Mouse (Mus musculus): ENCODE measurements at regions not wholly inside any gene's neighbourhood (a gene's known extent, or its start where the extent isn't known, plus 50 kb on each side); places are given as distances from the start of the nearest gene placed in this dataset.

DNA sequence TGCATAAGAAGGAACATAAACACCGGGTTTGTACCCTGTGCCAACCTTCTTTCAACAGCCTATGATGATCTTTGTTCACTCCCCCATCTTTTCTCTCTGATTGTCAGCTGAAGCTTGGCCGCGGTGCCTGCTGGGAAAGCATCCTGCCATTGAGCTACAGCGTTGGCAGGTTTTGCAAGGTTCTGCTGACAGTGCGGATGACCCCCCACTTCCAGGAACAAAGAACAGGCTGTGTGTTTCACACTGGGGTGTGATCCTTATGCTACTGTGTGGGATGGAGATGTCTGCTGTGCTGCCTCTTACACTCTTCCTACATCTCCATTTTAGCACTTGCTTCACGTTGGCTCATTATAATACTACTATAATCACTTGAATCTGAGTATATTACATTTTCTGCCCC lies 395.0 kb upstream of the Adgrl2 start:
- H3K4me1 ChIP-seq (ENCODE audit: control insufficient read depth in 1 of 2, insufficient read depth in 2 of 2) = peaks cover 7 to 37% of the 10 kb centered on the region in 2 experiments
- no peak overlapping the region for H3K4me2 ChIP-seq (ENCODE audit: insufficient read depth, low read depth, poor library complexity, severe bottlenecking)
- dilution Hi-C loops (cut with MboI; ENCODE audit: extremely low pct_ligation_motif_present, extremely low pct_unique_long_range_greater_than_20kb, low sequenced_read_pairs) (no loop called here), in situ Hi-C loops (cut with MboI; ENCODE audit: low pct_ligation_motif_present, low pct_unique_long_range_greater_than_20kb, low sequenced_read_pairs) (loop anchor here (5.0 kb wide), 1 partner anchor 58 kb away; no protein-coding TSS in a partner anchor)
- H3K27ac ChIP-seq (ENCODE audit: insufficient read depth, low read depth) = no peak overlapping the region
- TF ChIP-seq POLR2A (IDR thresholded peaks at IDR 0.05; ENCODE audit: low read depth, low read length) (no peak), CHD1 (IDR thresholded peaks at IDR 0.05; ENCODE audit: low read depth, low read length) (no peak), MAX (IDR thresholded peaks at IDR 0.05; ENCODE audit: low read length) (no peak), SMC3 (IDR thresholded peaks at IDR 0.05; ENCODE audit: low read depth, low read length) (no peak), ZKSCAN1 (IDR thresholded peaks at IDR 0.05; ENCODE audit: borderline replicate concordance, low read depth, low read length) (no peak), ZC3H11A (IDR thresholded peaks at IDR 0.05; ENCODE audit: low read depth, low read length) (no peak), UBTF (IDR thresholded peaks at IDR 0.05; ENCODE audit: low read depth, low read length) (no peak), GABPA (IDR thresholded peaks at IDR 0.05; ENCODE audit: insufficient replicate concordance, low read depth, low read length) (no peak)
- no peaks in the 10 kb centered on the region for H3K36me3 ChIP-seq (replicated peaks in 1 of 2; ENCODE audit: control insufficient read depth in 1 of 2, insufficient read depth in 1 of 2, low read length in 1 of 2)
- no peak for DNase-seq (ENCODE audit: extremely low read depth)
- no peak overlapping the region for H3K4me3 ChIP-seq (replicated peaks in 1 of 3; ENCODE audit: low read depth in 2 of 3, low read length in 2 of 3, poor library complexity in 1 of 3)
- no peak overlapping the region for H3K9ac ChIP-seq (ENCODE audit: insufficient read depth, low read depth)
- H3K9me3 ChIP-seq (replicated peaks; ENCODE audit: low read length) = no peaks in the 10 kb centered on the region
- no peaks in the 10 kb centered on the region for H3K27me3 ChIP-seq (replicated peaks)
- no peaks in the 10 kb centered on the region for H3K79me2 ChIP-seq (replicated peaks; ENCODE audit: control insufficient read depth, extremely low read depth, insufficient read depth, poor library complexity, severe bottlenecking)

DNA sequence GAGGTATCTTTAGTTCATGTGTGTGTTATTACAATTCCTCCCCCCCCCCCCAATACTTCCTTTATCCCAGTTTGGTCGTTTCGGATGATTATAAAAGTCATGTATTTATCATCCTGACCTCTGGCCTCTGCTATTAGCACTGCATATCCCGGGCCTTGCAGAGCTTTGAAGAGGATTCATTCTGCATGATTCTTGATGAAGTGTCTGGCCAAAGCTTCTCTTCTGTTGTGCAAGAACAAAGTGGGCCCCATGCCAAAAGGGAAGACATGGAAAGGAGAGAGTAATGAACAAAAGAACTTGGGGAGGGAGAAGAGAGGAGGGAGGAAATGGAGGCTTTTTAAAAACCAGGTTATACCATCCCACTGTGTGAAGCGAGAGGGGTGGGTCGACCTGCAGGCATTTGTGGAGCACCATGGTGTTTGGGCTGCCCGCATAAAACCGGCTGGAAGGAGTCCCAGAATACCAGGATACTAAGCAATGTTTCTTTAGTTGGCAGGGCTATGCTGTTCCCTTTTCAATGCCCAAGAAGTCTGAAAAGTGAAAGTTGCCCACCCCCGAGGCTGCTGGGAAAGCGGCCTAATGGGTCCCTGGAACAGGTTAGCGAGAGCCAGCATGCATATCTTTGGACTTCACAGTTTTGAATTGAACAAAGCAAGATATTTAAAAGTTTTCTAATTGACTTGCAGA lies 391.3 kb upstream of the Adgrl2 start:
- no peaks in the 10 kb centered on the region for H3K36me3 ChIP-seq (replicated peaks in 1 of 2; ENCODE audit: control insufficient read depth in 1 of 2, insufficient read depth in 1 of 2, low read length in 1 of 2)
- H3K9ac ChIP-seq (ENCODE audit: insufficient read depth, low read depth) = no peak overlapping the region
- no peak overlapping the region for H3K27ac ChIP-seq (ENCODE audit: insufficient read depth, low read depth)
- H3K9me3 ChIP-seq (replicated peaks; ENCODE audit: low read length) = no peaks in the 10 kb centered on the region
- dilution Hi-C loops (cut with MboI; ENCODE audit: extremely low pct_ligation_motif_present, extremely low pct_unique_long_range_greater_than_20kb, low sequenced_read_pairs) (no loop called here), in situ Hi-C loops (cut with MboI; ENCODE audit: low pct_ligation_motif_present, low pct_unique_long_range_greater_than_20kb, low sequenced_read_pairs) (no loop called here)
- no peaks in the 10 kb centered on the region for H3K79me2 ChIP-seq (replicated peaks; ENCODE audit: control insufficient read depth, extremely low read depth, insufficient read depth, poor library complexity, severe bottlenecking)
- H3K4me1 ChIP-seq (ENCODE audit: control insufficient read depth in 1 of 2, insufficient read depth in 2 of 2) = peaks cover 3 to 35% of the 10 kb centered on the region in 2 experiments; a peak in 3 of 4 replicates
- DNase-seq (ENCODE audit: extremely low read depth) = no peak
- TF ChIP-seq TBP (conservative IDR thresholded peaks at IDR 0.05; ENCODE audit: low read depth, low read length) (no peak), ELF1 (IDR thresholded peaks at IDR 0.05; ENCODE audit: low read depth, low read length) (no peak), CHD2 (IDR thresholded peaks at IDR 0.05; ENCODE audit: low read length) (no peak), ZMIZ1 (IDR thresholded peaks at IDR 0.05; ENCODE audit: low read depth, low read length) (no peak), IRF4 (IDR thresholded peaks at IDR 0.05; ENCODE audit: low read depth, low read length) (no peak), ZNF384 (IDR thresholded peaks at IDR 0.05; ENCODE audit: low read depth, low read length) (no peak)
- H3K27me3 ChIP-seq (replicated peaks) = no peaks in the 10 kb centered on the region
- H3K4me3 ChIP-seq (replicated peaks in 1 of 3; ENCODE audit: low read depth in 2 of 3, low read length in 2 of 3, poor library complexity in 1 of 3) = no peak overlapping the region
- no peak overlapping the region for H3K4me2 ChIP-seq (ENCODE audit: insufficient read depth, low read depth, poor library complexity, severe bottlenecking)

DNA sequence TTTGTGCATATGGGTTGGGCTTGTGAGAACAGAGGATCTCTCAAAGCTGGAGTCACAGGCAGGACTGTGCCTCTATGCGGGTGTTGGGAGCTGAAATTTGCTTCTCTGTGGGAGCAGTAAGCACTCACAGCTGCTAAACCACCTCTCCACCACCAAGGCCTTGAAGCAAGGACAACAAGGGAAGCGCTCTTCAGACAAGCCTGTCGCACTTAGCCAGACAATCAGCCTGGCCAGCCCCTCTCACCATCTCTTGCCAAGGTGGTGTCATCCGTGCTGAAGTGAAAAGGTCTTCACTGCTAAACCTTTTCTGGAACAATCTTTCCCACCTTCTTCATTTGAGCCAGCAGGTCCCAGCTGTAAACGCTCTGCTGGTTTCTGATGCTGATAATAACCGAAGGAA lies 390.7 kb upstream of the Adgrl2 start:
- dilution Hi-C loops (cut with MboI; ENCODE audit: extremely low pct_ligation_motif_present, extremely low pct_unique_long_range_greater_than_20kb, low sequenced_read_pairs) = no loop called here
- no peak overlapping the region for H3K4me2 ChIP-seq (ENCODE audit: insufficient read depth, low read depth, poor library complexity, severe bottlenecking)
- H3K79me2 ChIP-seq (replicated peaks; ENCODE audit: control insufficient read depth, extremely low read depth, insufficient read depth, poor library complexity, severe bottlenecking) = no peaks in the 10 kb centered on the region

More for the DNA sequence above, 390.7 kb upstream of the Adgrl2 start:
- H3K4me3 ChIP-seq (replicated peaks in 1 of 3; ENCODE audit: low read depth in 2 of 3, low read length in 2 of 3, poor library complexity in 1 of 3) = no peak overlapping the region
- H3K9me3 ChIP-seq (replicated peaks; ENCODE audit: low read length) = no peaks in the 10 kb centered on the region
- no peaks in the 10 kb centered on the region for H3K27me3 ChIP-seq (replicated peaks)
- H3K4me1 ChIP-seq (ENCODE audit: control insufficient read depth in 1 of 2, insufficient read depth in 2 of 2) = peaks cover 3 to 28% of the 10 kb centered on the region in 2 experiments; a peak in 3 of 4 replicates
- H3K27ac ChIP-seq (ENCODE audit: insufficient read depth, low read depth) = no peak overlapping the region
- in situ Hi-C loops (cut with MboI; ENCODE audit: low pct_ligation_motif_present, low pct_unique_long_range_greater_than_20kb, low sequenced_read_pairs) = no loop called here
- no peak overlapping the region for H3K9ac ChIP-seq (ENCODE audit: insufficient read depth, low read depth)
- TF ChIP-seq ZKSCAN1 (IDR thresholded peaks at IDR 0.05; ENCODE audit: borderline replicate concordance, low read depth, low read length) (no peak), CTCF (conservative IDR thresholded peaks at IDR 0.05 in 1 of 2, IDR thresholded peaks at IDR 0.05 in 1 of 2; ENCODE audit: low read depth in 2 of 2, low read length in 2 of 2) (no peak), PAX5 (IDR thresholded peaks at IDR 0.05; ENCODE audit: low read length) (no peak), KAT2A (IDR thresholded peaks at IDR 0.05; ENCODE audit: insufficient replicate concordance, low read length) (no peak), MXI1 (IDR thresholded peaks at IDR 0.05; ENCODE audit: low read depth, low read length) (no peak), MAFK (IDR thresholded peaks at IDR 0.05; ENCODE audit: insufficient replicate concordance, low read length) (no peak), GABPA (IDR thresholded peaks at IDR 0.05; ENCODE audit: insufficient replicate concordance, low read depth, low read length) (no peak), SMC3 (IDR thresholded peaks at IDR 0.05; ENCODE audit: low read depth, low read length) (no peak), SIN3A (IDR thresholded peaks at IDR 0.05; ENCODE audit: low read length) (no peak), BHLHE40 (IDR thresholded peaks at IDR 0.05; ENCODE audit: low read depth, low read length) (no peak), NELFE (IDR thresholded peaks at IDR 0.05; ENCODE audit: low read depth, low read length) (no peak), MAZ (IDR thresholded peaks at IDR 0.05; ENCODE audit: low read depth, low read length) (no peak), UBTF (IDR thresholded peaks at IDR 0.05; ENCODE audit: low read depth, low read length) (no peak), EP300 (IDR thresholded peaks at IDR 0.05; ENCODE audit: low read length) (no peak), TBP (conservative IDR thresholded peaks at IDR 0.05; ENCODE audit: low read depth, low read length) (no peak)
- DNase-seq (ENCODE audit: extremely low read depth) = peak; percentile 37
- no peaks in the 10 kb centered on the region for H3K36me3 ChIP-seq (replicated peaks in 1 of 2; ENCODE audit: control insufficient read depth in 1 of 2, insufficient read depth in 1 of 2, low read length in 1 of 2)
